ENCODE assay signal across 8 mouse cellular contexts in genomic region chr11:115536038-115536681, GRCm38 (mm10). TPM values are rescaled to one million over a fixed set of nuclear protein-coding genes. Genes with fewer than 3 reads are reported as not detected.
DNase-seq lines count a peak whose midpoint lies in the region; ATAC-seq lines count a peak whose summit lies in the region.

Gene Sumo2, minus strand, starts transcription at chr11:115536276.

- peak; percentile 99 to 100 for DNase-seq in adrenal gland, adult (ENCODE audit: inconsistent age in 2 of 2, low spot score in 1 of 2)
- DNase-seq in embryo, embryonic 10.5 days (ENCODE audit: low spot score) = peak; percentile 98
- DNase-seq in gastrocnemius, postnatal 14 days = peak; percentile 98
- DNase-seq in left cerebral cortex, postnatal 10 days (ENCODE audit: extremely low spot score in 1 of 2, low spot score in 2 of 2) = peak; percentile 95 to 99
- DNase-seq in right cerebral cortex, postnatal 25 days = peak; percentile 97
- peak; percentile 99 for DNase-seq in urinary bladder, postnatal 4 days (ENCODE audit: low spot score in 2 of 2)

- intact Hi-C loops in gastrocnemius, postnatal 14 days (cut with DNase I; ENCODE audit: low total_unique reads) = no loop called here
- intact Hi-C loops in left cerebral cortex, postnatal 10 days (cut with DNase I) = no loop called here

- peak; percentile 79 for ATAC-seq in inflammation-experienced regulatory T-cells, adult 6 months
- peak; percentile 74 for ATAC-seq in megakaryocyte-erythroid progenitor cell, adult 5-6 weeks (replicated peaks; ENCODE audit: low FRiP score, low TSS enrichment, poor library complexity, severe bottlenecking)

RNA-seq across cellular contexts. Expression of gene Sumo2, which starts in this region (rescaled TPM):
- total RNA-seq in gastrocnemius, postnatal 14 days (2021) = 100 to 1,000 TPM; 121 to 143 TPM
- polyA plus RNA-seq in inflammation-experienced regulatory T-cells, adult 6 months (2017; shearing (Covaris generic)) = 100 to 1,000 TPM; 668 to 906 (median 737) TPM
- total RNA-seq in left cerebral cortex, postnatal 10 days (2021) = 100 to 1,000 TPM; 396 to 399 TPM
- 541 and 596 TPM in 2 replicates for total RNA-seq in megakaryocyte-erythroid progenitor cell, adult 5-6 weeks (2014; fragmentation: Nextera tagmentation)
- total RNA-seq in megakaryocyte-erythroid progenitor cell, adult 5-6 weeks (2017) = 518 and 674 TPM in 2 replicates

Comparison
In these comparisons a context has a peak if more than half of its experiments do, and no peak if none do; other contexts are left out.
1. Peak in every context shown above with its lines: DNase-seq and ATAC-seq.